Mouse (Mus musculus) adrenal gland, adult 18-20 months (tissue): ENCODE measurements around the gene Wnt7a. TPM values are rescaled to one million over a fixed set of nuclear protein-coding genes. Genes with fewer than 3 reads are reported as not detected.

Source experiments
- DNase-seq, 2 experiments: peaks; one replicate each; pipeline ENCODE4 v3.0.0; 2021 to 2022; ENCODE audit warnings: low spot score in 2 of 2
- total RNA-seq, 2 experiments: library from RNA; stranded (reverse); gene quantifications; 1 replicate in 1 of 2; 2 replicates in 1 of 2; pipeline ENCODE4 v1.2.3; 2021

Gene Wnt7a
- total RNA-seq, 2 experiments from 2014 or later: not detected

GRCm38 (mm10) chr6:91389141-91389540, 22.0 kb downstream of the Wnt7a start:
- no peak for DNase-seq

GRCm38 (mm10) chr6:91384415-91384814, 26.7 kb downstream of the Wnt7a start:
- no peak for DNase-seq

GRCm38 (mm10) chr6:91383871-91384270, 27.3 kb downstream of the Wnt7a start:
- no peak for DNase-seq

DNA sequence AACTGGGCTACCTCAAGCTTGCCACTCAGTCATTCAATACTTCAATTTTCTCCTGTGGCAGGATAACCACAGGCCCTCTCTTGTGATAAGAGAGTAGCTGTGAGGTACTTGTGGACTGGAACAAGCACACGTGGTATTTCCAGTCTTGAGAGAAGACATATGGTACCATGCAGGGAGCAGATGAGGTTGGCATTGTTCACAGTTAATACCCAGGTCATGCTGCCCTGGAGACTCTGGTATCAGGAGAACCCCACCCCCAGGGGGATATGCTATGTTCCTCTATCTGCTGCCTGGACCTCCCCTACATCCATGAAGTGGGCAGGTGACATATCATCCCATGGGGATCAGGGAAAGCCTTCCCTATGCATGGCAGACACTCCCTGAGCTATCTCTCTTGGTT, 27.9 kb downstream of the Wnt7a start:
- no peak for DNase-seq

GRCm38 (mm10) chr6:91379871-91380270, 31.3 kb downstream of the Wnt7a start:
- DNase-seq: no peak

DNA sequence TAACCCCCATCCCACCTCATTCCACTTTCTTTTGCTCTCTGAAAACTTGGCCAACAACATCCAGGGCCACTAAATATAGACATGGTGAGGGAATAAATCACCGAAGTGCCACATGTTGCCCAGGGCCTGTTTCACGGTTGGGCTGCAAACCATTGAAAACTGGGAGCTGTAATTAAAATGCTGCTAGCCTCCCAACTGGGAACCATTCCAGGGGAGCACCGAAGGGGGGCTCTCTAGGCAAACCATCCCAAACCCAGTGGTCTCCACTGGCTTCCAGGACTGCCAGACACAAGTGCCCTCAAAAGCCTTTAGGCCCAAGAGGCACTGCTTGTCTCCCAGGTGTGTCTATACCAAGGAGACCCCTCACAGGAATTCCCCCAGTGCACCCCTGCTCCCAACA, 31.9 kb downstream of the Wnt7a start:
- DNase-seq: no peak

DNA sequence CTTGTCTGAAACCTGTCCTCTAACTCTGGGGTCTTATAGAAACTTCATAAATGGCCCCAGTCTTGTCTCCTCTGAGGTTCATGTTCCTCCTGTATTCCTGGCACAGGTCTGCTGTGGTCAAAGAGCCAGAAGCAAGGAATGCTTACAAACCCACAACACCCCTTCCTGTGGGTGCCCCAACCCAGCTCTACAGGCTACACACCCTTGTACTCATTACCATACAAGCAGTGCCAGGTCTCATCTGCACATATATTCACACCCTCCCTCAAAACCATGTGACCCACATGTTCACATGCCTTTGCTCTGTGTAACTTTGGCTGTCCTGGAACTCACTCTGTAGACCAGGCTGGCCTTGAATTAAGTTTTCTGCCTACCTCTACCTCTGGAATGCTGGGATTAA, 38.2 kb downstream of the Wnt7a start:
- DNase-seq: no peak

DNA sequence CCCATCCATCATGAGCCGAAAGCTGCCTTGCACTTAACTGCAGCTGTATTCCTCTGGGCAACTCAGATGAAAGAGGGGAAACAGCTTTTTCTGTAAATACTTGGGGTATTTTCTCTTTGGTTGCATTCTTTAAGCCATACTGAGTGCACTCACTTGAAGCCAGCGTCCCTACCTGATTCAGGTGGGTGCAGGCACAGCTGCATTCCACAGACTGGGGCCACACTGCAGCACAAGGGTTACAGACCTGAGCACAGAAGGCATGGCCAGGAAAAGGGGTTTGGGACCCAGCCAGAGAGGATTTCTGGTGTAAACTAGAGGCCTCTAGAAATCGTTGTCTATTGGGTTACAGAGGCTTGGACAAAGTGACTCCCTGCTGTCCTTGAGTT, 38.6 kb downstream of the Wnt7a start:
- no peak for DNase-seq

- DNase-seq: no peak
These were observed 39.1 kb downstream of the Wnt7a start for GRCm38 (mm10) chr6:91371912-91372585.

- no peak for DNase-seq
These were observed 44.4 kb downstream of the Wnt7a start for GRCm38 (mm10) chr6:91366781-91367180.

DNA sequence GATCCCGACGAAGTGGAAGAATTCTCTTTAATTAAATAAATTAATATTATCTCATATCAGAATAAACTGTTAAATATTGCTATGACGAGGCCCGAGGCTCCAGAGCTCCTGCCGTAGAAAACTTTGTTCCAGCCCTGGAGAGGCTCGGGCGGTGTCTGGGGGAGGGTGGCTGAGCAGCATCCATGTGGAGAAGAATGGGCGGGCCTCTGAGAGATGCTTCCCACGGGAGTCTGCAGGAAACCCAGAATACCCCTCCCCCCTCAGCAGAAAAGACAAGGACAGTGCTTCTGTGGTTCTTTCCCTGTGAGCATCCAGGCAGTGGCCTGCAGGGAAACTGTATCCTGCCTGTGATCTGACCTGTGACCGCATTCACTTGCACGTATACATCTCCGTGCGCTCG, 45.7 kb downstream of the Wnt7a start:
- DNase-seq: no peak

DNA sequence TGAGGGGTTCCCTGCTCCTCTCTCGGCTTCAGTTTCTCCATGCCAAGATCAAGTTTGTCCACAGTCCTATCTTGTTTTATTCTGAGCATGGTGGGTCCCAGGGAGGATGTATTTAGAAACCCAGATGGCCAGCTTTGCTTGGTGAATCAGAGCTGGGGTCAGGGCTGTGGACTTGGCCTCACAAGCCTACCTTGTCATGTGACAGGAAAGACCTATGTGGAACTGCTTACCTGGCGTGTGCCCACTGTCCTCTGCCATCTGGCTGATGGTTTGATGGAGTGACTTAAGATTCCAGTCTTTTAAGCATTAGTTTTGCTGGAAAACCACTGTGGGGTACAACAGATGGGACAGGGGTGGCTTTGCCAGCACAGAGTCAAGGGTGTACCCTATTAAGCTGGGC, 48.4 kb downstream of the Wnt7a start:
- no peak for DNase-seq

- DNase-seq: no peak
These were observed 50.2 kb downstream of the Wnt7a start for GRCm38 (mm10) chr6:91360998-91361397.

DNA sequence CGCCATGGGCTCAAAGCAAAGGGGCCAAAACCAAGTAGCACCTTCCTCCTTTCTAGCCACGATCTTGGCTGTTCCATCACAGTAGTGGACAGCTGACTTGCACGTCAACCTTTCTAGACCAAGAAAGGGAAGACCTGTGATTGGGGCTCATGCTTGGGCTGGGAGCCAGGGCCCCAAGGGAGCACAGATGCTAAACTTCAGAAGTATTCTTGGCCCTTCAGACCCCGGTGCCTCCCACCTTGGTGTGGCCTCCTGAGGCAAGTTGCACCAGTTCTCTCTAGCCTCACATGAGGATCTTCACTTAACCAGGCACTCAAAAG, 50.8 kb downstream of the Wnt7a start:
- DNase-seq: no peak

GRCm38 (mm10) chr6:91359672-91360370, 51.3 kb downstream of the Wnt7a start:
- DNase-seq: no peak

DNA sequence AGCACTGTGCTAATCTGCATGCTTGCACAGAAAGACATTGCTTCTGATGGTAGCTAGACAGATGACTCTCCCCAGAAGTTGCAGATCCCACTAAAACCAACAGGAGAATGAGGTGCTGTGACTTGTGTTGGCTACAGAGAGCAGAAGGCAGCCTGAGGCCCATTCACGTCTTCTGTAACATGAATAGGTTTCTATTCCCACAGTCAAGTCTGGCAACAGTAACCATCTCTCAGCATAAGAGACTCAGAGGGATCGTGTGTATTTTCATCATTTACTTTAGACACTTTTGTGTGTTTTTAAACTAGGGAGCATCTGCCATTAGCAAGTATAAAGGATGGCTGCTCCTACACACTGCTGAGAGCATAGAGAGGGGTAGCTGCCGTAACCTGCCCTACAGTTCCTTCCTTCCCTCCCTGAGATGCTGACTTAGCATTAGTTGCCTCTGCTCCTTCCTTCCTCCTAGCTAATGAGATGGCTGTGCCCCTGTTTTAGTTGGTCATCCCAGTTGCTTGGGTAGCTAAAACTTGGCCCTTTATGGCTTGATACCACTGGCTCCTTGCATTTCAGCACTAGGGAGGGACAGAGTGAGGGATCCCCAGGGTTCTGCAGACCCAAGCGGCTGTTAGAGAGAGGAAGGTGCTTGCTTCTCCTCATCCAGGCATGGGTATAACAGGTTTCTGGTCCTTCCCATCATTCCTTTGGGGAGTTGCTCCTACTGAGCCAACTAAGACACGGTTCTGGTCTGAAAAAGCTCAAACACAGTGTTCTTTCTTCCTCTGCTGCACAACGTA, 52.1 kb downstream of the Wnt7a start:
- DNase-seq: no peak

DNA sequence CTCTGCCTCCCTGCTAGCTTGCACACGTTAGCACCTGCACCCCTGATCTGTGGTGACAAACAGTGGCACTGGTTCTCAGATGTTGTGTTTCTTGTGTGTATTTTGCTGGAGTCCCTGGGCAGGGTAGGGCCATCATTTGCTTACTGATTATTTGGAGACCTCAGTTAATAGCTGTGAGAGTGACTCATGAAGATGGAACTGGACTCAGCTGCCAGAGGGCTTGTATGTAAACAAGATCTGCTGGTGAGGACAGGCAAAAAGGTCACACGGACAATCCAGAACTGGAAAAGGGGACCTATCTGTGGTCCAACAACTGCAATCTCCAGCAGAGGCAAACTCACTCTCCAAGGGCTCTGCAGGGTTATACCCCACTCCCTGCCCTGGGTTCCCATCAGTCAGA, 52.8 kb downstream of the Wnt7a start:
- DNase-seq: no peak

DNA sequence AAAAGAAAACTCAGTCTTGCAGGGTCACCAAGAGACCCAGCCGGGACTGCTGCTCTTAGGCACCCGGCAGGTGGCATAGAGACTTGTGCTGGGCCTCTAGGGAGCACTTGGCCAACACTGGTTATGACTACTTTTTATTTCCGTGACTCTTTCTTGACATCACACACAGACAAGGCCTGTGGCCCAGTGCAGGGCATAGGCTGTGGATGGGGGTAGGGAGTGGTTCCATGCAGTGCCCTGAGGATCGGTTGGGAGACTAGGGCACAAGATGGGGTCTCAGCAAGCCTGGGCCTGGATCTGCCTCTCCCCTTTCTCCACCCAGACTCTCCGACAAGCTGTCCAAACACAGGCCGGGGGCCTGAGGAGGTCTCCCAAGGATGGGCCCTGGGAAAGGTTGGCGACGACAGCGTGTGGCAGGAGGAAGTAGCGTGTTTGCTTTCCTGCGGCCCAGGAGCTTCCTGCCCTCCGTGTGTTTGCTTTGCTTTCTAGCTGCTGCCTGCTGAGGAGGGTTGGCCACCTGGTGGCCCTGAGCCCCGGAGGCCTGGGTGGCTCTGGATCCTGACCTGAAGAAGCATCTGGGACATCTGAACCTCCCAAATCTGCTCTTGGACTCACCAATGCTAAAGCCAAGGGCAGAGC, 53.8 kb downstream of the Wnt7a start:
- DNase-seq: no peak

- no peak for DNase-seq
These were observed 61.5 kb downstream of the Wnt7a start for GRCm38 (mm10) chr6:91349620-91350019.

GRCm38 (mm10) chr6:91347721-91348120, 63.4 kb downstream of the Wnt7a start:
- no peak for DNase-seq

- no peak for DNase-seq
These were observed 64.3 kb downstream of the Wnt7a start for GRCm38 (mm10) chr6:91346906-91347156.
